ENCODE assay signal across 32 mouse cellular contexts in genomic region chr10:127736266-127736665, GRCm38 (mm10). TPM values are rescaled to one million over a fixed set of nuclear protein-coding genes. Genes with fewer than 3 reads are reported as not detected.
DNase-seq lines count a peak whose midpoint lies in the region; ATAC-seq and TF ChIP-seq lines count a peak whose summit lies in the region.
"Had no signal": no experiment of that assay in that cellular context is flagged by ENCODE, and none has a peak within 500 bp of the region (broad histone marks: within the 10 kb centered on the region; RNA-seq: fewer than 3 reads in every experiment).

No protein-coding gene starts in this region.

- DNase-seq in liver, adult 2 months (ENCODE audit: extremely low read depth, low read depth, low spot score), result no peak
- DNase-seq in liver, embryonic 11.5 days (ENCODE audit: low spot score), result no peak
- DNase-seq in A20 (ENCODE audit: low read depth, low spot score), result peak; percentile 22
- no peak for DNase-seq in frontal cortex, postnatal 25 days (ENCODE audit: low spot score in 2 of 2)
- DNase-seq in hindbrain, embryonic 11.5 days (ENCODE audit: low spot score), result no peak
- DNase-seq in gastrocnemius, adult 18-20 months (ENCODE audit: low spot score), result no peak
- DNase-seq: adrenal gland, postnatal 14 days; cerebellum, adult 8-10 months; cerebellum, postnatal 36 days; embryo, embryonic 11 days; gastrocnemius, postnatal 25 days; heart, postnatal 36 days; kidney, postnatal 10 days; left cerebral cortex, postnatal 4 days; right cerebral cortex, postnatal 14 days; spleen, adult 18-20 months; thymus, adult 2 months had no signal

- WGBS in liver, adult 2 months, result 75% methylated on average over 2 of the region's 2 CpGs
- 65% methylated on average over 2 of the region's 2 CpGs for WGBS in liver, embryonic 11.5 days
- WGBS in bone marrow, adult 2 months, result 22% methylated on average over 2 of the region's 2 CpGs
- 84% methylated on average over 2 of the region's 2 CpGs for WGBS in hindbrain, embryonic 11.5 days

- peaks cover 8% of the 10 kb centered on the region for H3K79me2 ChIP-seq in liver, adult 2 months (ENCODE audit: control insufficient read depth, insufficient read depth, low read length)

- ATAC-seq in liver, embryonic 11.5 days (replicated peaks; ENCODE audit: low FRiP score), result no peak
- ATAC-seq in monocyte, adult 5-6 weeks (replicated peaks; ENCODE audit: insufficient number of reproducible peaks, low FRiP score, low TSS enrichment, poor library complexity, severe bottlenecking), result 0 out of 2 replicates have a peak, but pooled peaks have one; percentile 2
- ATAC-seq in hindbrain, embryonic 11.5 days (ENCODE audit: low FRiP score), result no peak
- ATAC-seq: forebrain, embryonic 15.5 days; intestine, embryonic 15.5 days had no signal

- H3K27me3 ChIP-seq in liver, adult 2 months (ENCODE audit: control insufficient read depth, insufficient read depth, low read length), result no peaks in the 10 kb centered on the region
- no peaks in the 10 kb centered on the region for H3K27me3 ChIP-seq in liver, embryonic 11.5 days (replicated peaks; ENCODE audit: control insufficient read depth, insufficient read depth, low read length)
- H3K27me3 ChIP-seq in hindbrain, embryonic 11.5 days (ENCODE audit: control insufficient read depth, insufficient read depth, low read length), result no peaks in the 10 kb centered on the region
- H3K27me3 ChIP-seq: heart, embryonic 15.5 days; intestine, embryonic 15.5 days; limb, embryonic 15.5 days had no signal

- H3K9me3 ChIP-seq in liver, embryonic 11.5 days (ENCODE audit: control insufficient read depth, low read length), result no peaks in the 10 kb centered on the region
- no peaks in the 10 kb centered on the region for H3K9me3 ChIP-seq in hindbrain, embryonic 11.5 days (ENCODE audit: control insufficient read depth, low read length)
- H3K9me3 ChIP-seq: forebrain, embryonic 15.5 days; heart, embryonic 15.5 days; intestine, embryonic 15.5 days; limb, embryonic 15.5 days; midbrain, embryonic 10.5 days had no signal

- peak overlapping the region; percentile 22 for H3K27ac ChIP-seq in liver, adult 2 months (replicated peaks; ENCODE audit: insufficient read depth, low read depth, low read length)
- no peak overlapping the region; the same call in 1 of the 2 replicates for H3K27ac ChIP-seq in liver, embryonic 11.5 days (ENCODE audit: low read depth, low read length)
- H3K27ac ChIP-seq in bone marrow, adult 2 months (ENCODE audit: control insufficient read depth, insufficient read depth, low read depth, low read length, poor library complexity), result peak overlapping the region; percentile 81; the same call in 1 of the 2 replicates
- H3K27ac ChIP-seq in hindbrain, embryonic 11.5 days (ENCODE audit: low read depth, low read length), result no peak overlapping the region
- H3K27ac ChIP-seq: forebrain, embryonic 15.5 days; heart, embryonic 15.5 days; hindbrain, embryonic 14.5 days; intestine, embryonic 15.5 days; limb, embryonic 15.5 days; midbrain, embryonic 10.5 days; stomach, postnatal 0 days had no signal

- H3K4me2 ChIP-seq in liver, embryonic 11.5 days, result no peak overlapping the region
- H3K4me2 ChIP-seq in hindbrain, embryonic 11.5 days (replicated peaks; ENCODE audit: low read depth, low read length), result no peak overlapping the region
- H3K4me2 ChIP-seq: forebrain, embryonic 15.5 days; heart, embryonic 15.5 days; hindbrain, embryonic 14.5 days; intestine, embryonic 15.5 days; limb, embryonic 15.5 days had no signal

- TF ChIP-seq POLR2A in liver, adult 2 months (IDR thresholded peaks at IDR 0.05; ENCODE audit: extremely low read depth, insufficient read depth, low read length), result no peak
- no peak for TF ChIP-seq POLR2A in bone marrow, adult 2 months (IDR thresholded peaks at IDR 0.05; ENCODE audit: borderline replicate concordance, control insufficient read depth, low read depth, low read length)

- no peaks in the 10 kb centered on the region for H3K36me3 ChIP-seq in liver, adult 2 months (ENCODE audit: control insufficient read depth, insufficient read depth, low read length)
- no peaks in the 10 kb centered on the region for H3K36me3 ChIP-seq in liver, embryonic 11.5 days (ENCODE audit: control insufficient read depth, insufficient read depth, low read length)
- H3K36me3 ChIP-seq in hindbrain, embryonic 11.5 days (ENCODE audit: control insufficient read depth, insufficient read depth, low read length), result peaks cover under 1% of the 10 kb centered on the region; the same call in 1 of the 2 replicates
- H3K36me3 ChIP-seq: forebrain, embryonic 15.5 days; heart, embryonic 15.5 days had no signal

- TF ChIP-seq CTCF in liver, adult 2 months (IDR thresholded peaks at IDR 0.05; ENCODE audit: low read depth, low read length), result no peak
- TF ChIP-seq CTCF in bone marrow, adult 2 months (IDR thresholded peaks at IDR 0.05; ENCODE audit: control insufficient read depth, insufficient read depth, low read length), result no peak

- H3K4me1 ChIP-seq in liver, adult 2 months (ENCODE audit: control insufficient read depth, insufficient read depth, low read length), result peaks cover 15% of the 10 kb centered on the region
- H3K4me1 ChIP-seq in liver, embryonic 11.5 days (replicated peaks; ENCODE audit: control insufficient read depth, insufficient read depth, low read length), result peaks cover 47% of the 10 kb centered on the region
- peaks cover 4% of the 10 kb centered on the region for H3K4me1 ChIP-seq in bone marrow, adult 2 months (ENCODE audit: control insufficient read depth, insufficient read depth, low read length)
- no peaks in the 10 kb centered on the region for H3K4me1 ChIP-seq in hindbrain, embryonic 11.5 days (replicated peaks; ENCODE audit: control insufficient read depth, insufficient read depth, low read length)

- H3K4me3 ChIP-seq in liver, adult 2 months (ENCODE audit: insufficient read depth, low read depth, low read length), result no peak overlapping the region
- no peak overlapping the region for H3K4me3 ChIP-seq in liver, embryonic 11.5 days (ENCODE audit: low read depth, low read length)
- H3K4me3 ChIP-seq in bone marrow, adult 2 months (replicated peaks; ENCODE audit: control insufficient read depth, low read depth, low read length), result no peak overlapping the region
- H3K4me3 ChIP-seq in hindbrain, embryonic 11.5 days (ENCODE audit: low read depth, low read length), result no peak overlapping the region
- H3K4me3 ChIP-seq: forebrain, embryonic 15.5 days; heart, embryonic 15.5 days; intestine, embryonic 15.5 days; limb, embryonic 15.5 days; midbrain, embryonic 10.5 days had no signal

- no peak overlapping the region for H3K9ac ChIP-seq in liver, adult 2 months (ENCODE audit: low read depth, low read length)
- no peak overlapping the region for H3K9ac ChIP-seq in liver, embryonic 11.5 days (ENCODE audit: low read depth, low read length)
- no peak overlapping the region for H3K9ac ChIP-seq in hindbrain, embryonic 11.5 days (ENCODE audit: low read depth, low read length)
- H3K9ac ChIP-seq: forebrain, embryonic 15.5 days; heart, embryonic 15.5 days; hindbrain, embryonic 14.5 days; intestine, embryonic 15.5 days; limb, embryonic 15.5 days had no signal

RNA-seq across cellular contexts. Expression of gene Zbtb39, which starts 3.1 kb away (rescaled TPM):
- 4.1 and 5.8 TPM in 2 replicates for total RNA-seq in liver, adult 2 months (2014; rRNA removed)
- polyA plus RNA-seq in liver, adult 2 months (2012; rRNA removed), result 5.3 and 5.9 TPM in 2 replicates
- polyA plus RNA-seq in liver, embryonic 11.5 days (2014; fragmentation: Nextera tagmentation; extraction: Ambion mirVana), result 2.6 and 2.8 TPM in 2 replicates
- polyA plus RNA-seq in bone marrow, adult 2 months (2011; ENCODE audit: insufficient read depth, insufficient read length, low replicate concordance, missing spikeins), result 1.1 and 3.9 TPM in 2 replicates
- total RNA-seq in monocyte, adult 5-6 weeks (2017), result 4.8 to 9.7 TPM (median 6.3 TPM) in 3 replicates
- 7.2 and 9.3 TPM in 2 replicates for polyA plus RNA-seq in hindbrain, embryonic 11.5 days (2014; fragmentation: Nextera tagmentation; extraction: Ambion mirVana)
- 1 to 10 TPM; 6.3 to 6.6 TPM for total RNA-seq in gastrocnemius, adult 18-20 months (2021)

RNA-seq across cellular contexts. Expression of gene Tac2, which starts 12.0 kb away (rescaled TPM):
- not detected in 2 replicates for total RNA-seq in liver, adult 2 months (2014; rRNA removed)
- polyA plus RNA-seq in liver, adult 2 months (2012; rRNA removed), result not detected in 2 replicates
- polyA plus RNA-seq in liver, embryonic 11.5 days (2014; fragmentation: Nextera tagmentation; extraction: Ambion mirVana), result 11.2 and 16.0 TPM in 2 replicates
- polyA plus RNA-seq in bone marrow, adult 2 months (2011; ENCODE audit: insufficient read depth, insufficient read length, low replicate concordance, missing spikeins), result 8.4 and 13.8 TPM in 2 replicates
- total RNA-seq in monocyte, adult 5-6 weeks (2017), result not detected in 3 replicates
- polyA plus RNA-seq in hindbrain, embryonic 11.5 days (2014; fragmentation: Nextera tagmentation; extraction: Ambion mirVana), result not detected in 2 replicates
- total RNA-seq in gastrocnemius, adult 18-20 months (2021), result not detected
- total RNA-seq: adrenal gland, postnatal 14 days; gastrocnemius, postnatal 25 days; heart, adult 8-10 months; heart, postnatal 36 days had no signal
- polyA plus RNA-seq: embryonic facial prominence, embryonic 14.5 days; lung, postnatal 0 days; macrophage; midbrain, embryonic 10.5 days had no signal

RNA-seq across cellular contexts. Expression of gene Gpr182, which starts 15.3 kb away (rescaled TPM):
- total RNA-seq in liver, adult 2 months (2014; rRNA removed), result 4.8 and 8.8 TPM in 2 replicates
- 18.4 and 26.2 TPM in 2 replicates for polyA plus RNA-seq in liver, adult 2 months (2012; rRNA removed)
- polyA plus RNA-seq in liver, embryonic 11.5 days (2014; fragmentation: Nextera tagmentation; extraction: Ambion mirVana), result 5.0 TPM in 2 replicates
- 1.2 and 2.8 TPM in 2 replicates for polyA plus RNA-seq in bone marrow, adult 2 months (2011; ENCODE audit: insufficient read depth, insufficient read length, low replicate concordance, missing spikeins)
- not detected in 3 replicates for total RNA-seq in monocyte, adult 5-6 weeks (2017)
- polyA plus RNA-seq in hindbrain, embryonic 11.5 days (2014; fragmentation: Nextera tagmentation; extraction: Ambion mirVana), result 0.25 and 0.63 TPM in 2 replicates
- under 1 TPM; 0.14 to 0.25 TPM for total RNA-seq in gastrocnemius, adult 18-20 months (2021)

RNA-seq across cellular contexts. Expression of gene Rdh1, which starts 23.3 kb away (rescaled TPM):
- 0.18 and 0.27 TPM in 2 replicates for total RNA-seq in liver, adult 2 months (2014; rRNA removed)
- polyA plus RNA-seq in liver, adult 2 months (2012; rRNA removed), result 0.20 TPM in 2 replicates
- 0.17 and 0.22 TPM in 2 replicates for polyA plus RNA-seq in liver, embryonic 11.5 days (2014; fragmentation: Nextera tagmentation; extraction: Ambion mirVana)
- polyA plus RNA-seq in bone marrow, adult 2 months (2011; ENCODE audit: insufficient read depth, insufficient read length, low replicate concordance, missing spikeins), result not detected in 2 replicates
- total RNA-seq in monocyte, adult 5-6 weeks (2017), result not detected in 3 replicates
- 0.05 TPM in 1 of 2 replicates, not detected in the other for polyA plus RNA-seq in hindbrain, embryonic 11.5 days (2014; fragmentation: Nextera tagmentation; extraction: Ambion mirVana)
- not detected for total RNA-seq in gastrocnemius, adult 18-20 months (2021)
- polyA plus RNA-seq: forebrain, embryonic 15.5 days; hindbrain, embryonic 14.5 days; intestine, embryonic 15.5 days had no signal

RNA-seq across cellular contexts. Expression of gene Rdh16f1, which starts 23.3 kb away (rescaled TPM):
- total RNA-seq in liver, adult 2 months (2014; rRNA removed), result not detected in 2 replicates
- polyA plus RNA-seq in liver, adult 2 months (2012; rRNA removed), result not detected in 2 replicates
- polyA plus RNA-seq in liver, embryonic 11.5 days (2014; fragmentation: Nextera tagmentation; extraction: Ambion mirVana), result 0.19 and 0.22 TPM in 2 replicates
- polyA plus RNA-seq in bone marrow, adult 2 months (2011; ENCODE audit: insufficient read depth, insufficient read length, low replicate concordance, missing spikeins), result not detected in 2 replicates
- total RNA-seq in monocyte, adult 5-6 weeks (2017), result not detected in 3 replicates
- polyA plus RNA-seq in hindbrain, embryonic 11.5 days (2014; fragmentation: Nextera tagmentation; extraction: Ambion mirVana), result not detected in 2 replicates
- under 1 TPM; 0.30 to 0.31 TPM for total RNA-seq in gastrocnemius, adult 18-20 months (2021)
- total RNA-seq: gastrocnemius, postnatal 25 days; layer of hippocampus, adult 18-20 months; left cerebral cortex, postnatal 4 days had no signal
- polyA plus RNA-seq: embryonic facial prominence, embryonic 14.5 days; forebrain, embryonic 15.5 days; heart, embryonic 15.5 days; hindbrain, embryonic 14.5 days; intestine, embryonic 15.5 days; macrophage; midbrain, embryonic 10.5 days; midbrain, postnatal 0 days; thymus, adult 2 months had no signal

Comparison
In these comparisons a context has a peak if more than half of its experiments do, and no peak if none do; other contexts are left out.
1. H3K27ac ChIP-seq: peak in liver, adult 2 months (single experiment) and bone marrow, adult 2 months (single experiment); none in liver, embryonic 11.5 days (single experiment) and hindbrain, embryonic 11.5 days (single experiment).